Mouse (Mus musculus) myocyte (in vitro differentiated cells): ENCODE results near the gene Tubgcp2. TPM values are rescaled to one million over a fixed set of nuclear protein-coding genes. Genes with fewer than 3 reads are reported as not detected.

Experiments
- H3K27me3 ChIP-seq: one replicate; pipeline ENCODE4 v1.6.1; 2011; ENCODE audit not compliant: control insufficient read depth, insufficient read depth, insufficient read length
- H3K36me3 ChIP-seq: one replicate; pipeline ENCODE4 v1.6.1; 2011; ENCODE audit not compliant: control insufficient read depth, insufficient read depth
- H3K4me2 ChIP-seq: one replicate; pipeline ENCODE4 v1.6.1; 2011; ENCODE audit warnings: low read depth, control low read depth
- H3K4me3 ChIP-seq: one replicate; pipeline ENCODE4 v1.5.1; 2011; ENCODE audit warnings: mild to moderate bottlenecking, control low read depth, moderate library complexity
- H3K79me2 ChIP-seq: one replicate; pipeline ENCODE4 v1.6.1; 2011; ENCODE audit not compliant: control insufficient read depth, insufficient read depth
- H3ac ChIP-seq: one replicate; pipeline ENCODE4 v1.6.1; 2011; ENCODE audit not compliant: control insufficient read depth, insufficient read length
- CEBPB ChIP-seq: IDR thresholded peaks from 2 replicates; pipeline ENCODE4 v1.6.1; 2011; ENCODE audit warnings: mild to moderate bottlenecking, moderate library complexity; ENCODE audit not compliant: poor library complexity, insufficient read depth, severe bottlenecking
- E2F4 ChIP-seq: IDR thresholded peaks from one replicate; pipeline ENCODE4 v1.6.1; 2011; ENCODE audit warnings: mild to moderate bottlenecking, control low read depth, moderate library complexity; ENCODE audit not compliant: insufficient read depth
- MAX ChIP-seq: IDR thresholded peaks from one replicate; pipeline ENCODE4 v1.6.1; 2011; ENCODE audit warnings: low read depth, mild to moderate bottlenecking, control low read depth
- MYOD1 ChIP-seq, 3 experiments: IDR thresholded peaks; one replicate each; pipeline ENCODE4 v1.6.1; 2011; ENCODE audit warnings: control low read depth in 2 of 3, low read depth in 2 of 3, mild to moderate bottlenecking in 2 of 3, moderate library complexity in 1 of 3; ENCODE audit not compliant: insufficient read length in 2 of 3, control insufficient read depth in 1 of 3
- MYOG ChIP-seq, 3 experiments: IDR thresholded peaks; one replicate each; pipeline ENCODE4 v1.6.1; 2011; ENCODE audit warnings: control low read depth in 2 of 3, low read depth in 2 of 3, mild to moderate bottlenecking in 2 of 3; ENCODE audit not compliant: insufficient read length in 2 of 3, control insufficient read depth in 1 of 3, insufficient read depth in 1 of 3
- POLR2A ChIP-seq: IDR thresholded peaks from one replicate; pipeline ENCODE4 v1.6.1; 2011; ENCODE audit warnings: low read depth, mild to moderate bottlenecking, control low read depth, moderate library complexity; ENCODE audit not compliant: insufficient read length
- POLR2AphosphoS2 ChIP-seq: IDR thresholded peaks from one replicate; pipeline ENCODE4 v1.6.1; 2011; ENCODE audit warnings: low read depth, control low read depth; ENCODE audit not compliant: insufficient read length
- REST ChIP-seq: IDR thresholded peaks from one replicate; pipeline ENCODE4 v1.6.1; 2011; ENCODE audit warnings: mild to moderate bottlenecking, control low read depth, moderate library complexity; ENCODE audit not compliant: insufficient read depth, insufficient read length
- SRF ChIP-seq: IDR thresholded peaks from one replicate; pipeline ENCODE4 v1.6.1; 2011; ENCODE audit warnings: low read depth; ENCODE audit not compliant: control insufficient read depth, insufficient read length
- TCF12 ChIP-seq: IDR thresholded peaks from one replicate; pipeline ENCODE4 v1.6.1; 2011; ENCODE audit warnings: mild to moderate bottlenecking, control low read depth; ENCODE audit not compliant: poor library complexity, insufficient read depth, severe bottlenecking
- TCF3 ChIP-seq: IDR thresholded peaks from one replicate; pipeline ENCODE4 v1.6.1; 2011; ENCODE audit warnings: low read depth, control low read depth; ENCODE audit not compliant: insufficient read length
- USF1 ChIP-seq: IDR thresholded peaks from one replicate; pipeline ENCODE4 v1.6.1; 2011; ENCODE audit warnings: low read depth, mild to moderate bottlenecking, control low read depth, moderate library complexity
- polyA plus RNA-seq: library from polyadenylated mRNA; unstranded; fragments of >200 nt; fragmentation: generic; extraction: Trizol; gene quantifications from one replicate; pipeline ENCODE4 v1.2.1, GENCODE M21; 2012; ENCODE audit warnings: missing spikeins

Gene Tubgcp2
- polyA plus RNA-seq, 1 experiment, result 22.1 TPM

DNA sequence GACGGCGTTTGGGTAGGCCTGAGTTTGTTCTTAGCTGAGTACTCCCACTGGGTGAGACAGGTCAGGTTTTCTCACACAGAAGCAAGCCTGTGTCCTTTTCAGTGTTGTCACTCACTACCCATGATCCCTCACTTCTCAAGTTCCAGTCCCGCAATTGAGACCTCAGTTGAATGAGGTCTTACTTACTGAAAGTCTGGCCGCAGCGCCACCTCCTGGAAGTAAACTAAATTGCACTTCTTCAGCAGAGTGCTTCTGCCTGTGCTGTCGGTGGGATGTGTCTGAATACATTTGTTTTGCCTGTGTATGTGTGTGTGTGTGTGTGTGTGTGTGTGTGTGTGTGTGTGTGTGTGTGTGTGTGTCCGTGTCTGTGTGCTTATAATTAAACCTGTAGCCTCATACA is 26.6 kb upstream of the Tubgcp2 start:
- H3K79me2 ChIP-seq, result no peaks in the 10 kb centered on the region
- H3K4me3 ChIP-seq, result no peak overlapping the region
- H3K4me2 ChIP-seq, result no peak overlapping the region
- H3ac ChIP-seq, result no peak overlapping the region
- peaks cover 40% of the 10 kb centered on the region for H3K27me3 ChIP-seq
- H3K36me3 ChIP-seq, result no peaks in the 10 kb centered on the region
- no peak for TF ChIP-seq REST
- no peak for TF ChIP-seq POLR2AphosphoS2
- no peak for TF ChIP-seq E2F4
- TF ChIP-seq TCF12, result no peak
- no peak for TF ChIP-seq SRF
- no peak for TF ChIP-seq MYOG (IDR thresholded peaks at IDR 0.05; ENCODE audit: control insufficient read depth in 1 of 3, insufficient read depth in 1 of 3, insufficient read length in 2 of 3, low read depth in 2 of 3)
- TF ChIP-seq MYOD1 (IDR thresholded peaks at IDR 0.05; ENCODE audit: control insufficient read depth in 1 of 3, insufficient read length in 2 of 3, low read depth in 2 of 3), result no peak
- no peak for TF ChIP-seq USF1
- no peak for TF ChIP-seq CEBPB

DNA sequence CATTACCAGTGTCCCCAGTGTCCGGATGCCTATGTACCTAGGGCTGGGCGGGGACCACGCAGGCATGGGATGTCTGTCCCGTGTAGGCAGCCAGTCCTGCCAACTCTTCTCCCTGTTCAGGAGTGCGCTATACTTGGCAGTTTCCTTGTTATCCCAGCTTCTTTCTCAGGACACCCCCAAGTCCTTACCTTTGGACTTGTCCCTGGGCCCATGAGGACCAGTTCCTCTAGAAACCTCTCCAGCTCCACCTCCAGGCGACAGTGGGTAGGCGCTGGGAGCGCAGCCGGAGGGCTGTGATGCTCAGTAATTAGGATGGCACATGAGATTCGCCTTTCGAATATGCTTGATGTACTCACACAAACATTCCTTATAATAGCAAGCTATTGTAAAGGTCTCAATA is 25.8 kb upstream of the Tubgcp2 start:
- peaks cover 34% of the 10 kb centered on the region for H3K27me3 ChIP-seq

DNA sequence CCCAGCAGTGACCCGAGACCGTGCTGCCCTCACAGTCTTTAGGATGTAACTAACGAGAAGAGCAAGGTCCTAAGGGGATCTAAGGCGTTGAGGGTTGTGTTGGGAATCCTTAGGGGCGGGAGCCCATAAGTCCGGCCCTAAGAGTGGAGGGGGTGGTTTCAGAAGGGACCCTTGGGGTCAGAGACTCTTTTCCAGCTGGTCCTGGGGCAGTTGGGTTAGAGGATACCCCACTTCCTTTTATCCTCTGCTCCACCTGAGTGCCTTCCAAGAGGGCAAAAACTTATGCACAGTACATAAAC is 25.3 kb upstream of the Tubgcp2 start:
- no peak overlapping the region for H3K4me3 ChIP-seq
- H3K4me2 ChIP-seq, result no peak overlapping the region
- no peaks in the 10 kb centered on the region for H3K79me2 ChIP-seq
- no peak overlapping the region for H3ac ChIP-seq
- no peak for TF ChIP-seq MAX
- no peak for TF ChIP-seq REST
- TF ChIP-seq TCF12, result no peak
- no peak for TF ChIP-seq E2F4
- no peak for TF ChIP-seq TCF3
- no peak for TF ChIP-seq CEBPB
- no peak for TF ChIP-seq MYOG (IDR thresholded peaks at IDR 0.05; ENCODE audit: control insufficient read depth in 1 of 3, insufficient read depth in 1 of 3, insufficient read length in 2 of 3, low read depth in 2 of 3)
- TF ChIP-seq POLR2A, result no peak
- TF ChIP-seq POLR2AphosphoS2, result no peak
- TF ChIP-seq USF1, result no peak
- no peak for TF ChIP-seq SRF
- no peak for TF ChIP-seq MYOD1 (IDR thresholded peaks at IDR 0.05; ENCODE audit: control insufficient read depth in 1 of 3, insufficient read length in 2 of 3, low read depth in 2 of 3)
- peaks cover 34% of the 10 kb centered on the region for H3K27me3 ChIP-seq
- no peaks in the 10 kb centered on the region for H3K36me3 ChIP-seq

More for the DNA sequence above, 25.8 kb upstream of the Tubgcp2 start:
- TF ChIP-seq TCF3 (no peak), CEBPB (no peak), TCF12 (no peak)
- Histone ChIP-seq H3K79me2 (no peaks in the 10 kb centered on the region), H3K4me2 (no peak overlapping the region), H3ac (no peak overlapping the region), H3K4me3 (no peak overlapping the region), H3K36me3 (no peaks in the 10 kb centered on the region)

DNA sequence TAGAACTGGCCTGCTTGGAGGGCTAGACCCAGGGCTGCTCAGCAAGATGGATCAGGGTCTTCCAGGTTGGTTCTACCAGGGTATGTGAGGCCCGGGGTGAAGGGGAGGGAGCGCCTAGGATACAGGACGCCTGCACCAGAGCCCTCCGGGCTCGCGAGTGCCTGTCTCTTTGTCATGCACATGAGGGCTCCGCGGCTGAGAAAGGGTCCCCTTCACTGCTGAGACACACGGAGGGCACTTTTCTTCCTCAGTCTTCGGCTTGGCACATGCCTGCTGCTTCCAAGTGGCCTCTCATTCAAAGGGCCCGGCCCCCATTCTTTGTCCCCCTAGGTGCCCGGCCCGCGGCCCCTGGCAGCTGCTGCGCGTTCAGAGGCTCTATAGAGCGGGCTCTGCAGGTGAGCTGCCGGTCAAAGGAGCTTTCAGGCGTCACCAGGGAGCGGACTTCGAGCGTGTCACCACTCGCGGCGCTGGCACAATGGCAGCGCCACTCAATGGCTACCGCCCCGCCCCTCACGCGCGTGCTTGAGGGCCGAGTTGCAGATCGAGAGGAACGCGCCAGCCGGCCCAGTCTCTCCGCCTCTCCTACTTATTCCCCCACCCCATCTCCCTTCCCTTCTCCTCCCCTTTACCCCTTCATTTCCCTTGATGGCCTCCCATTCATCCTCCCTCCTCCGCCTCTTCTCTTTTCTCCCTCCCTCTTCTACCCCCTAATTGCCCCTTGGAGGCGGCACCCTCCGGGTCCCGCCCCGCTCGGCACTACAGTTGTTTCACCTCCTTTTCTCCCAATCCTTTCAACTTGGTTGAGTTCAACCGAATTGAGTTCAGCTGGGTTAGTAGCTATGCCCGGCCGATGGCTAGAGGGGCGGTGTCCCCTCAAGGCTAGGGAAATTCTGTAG is 24.7 kb upstream of the Tubgcp2 start:
- Histone ChIP-seq H3K27me3 (peaks cover 34% of the 10 kb centered on the region), H3K4me3 (no peak overlapping the region), H3K79me2 (no peaks in the 10 kb centered on the region), H3K4me2 (peak overlapping the region; percentile 30), H3K36me3 (no peaks in the 10 kb centered on the region), H3ac (no peak overlapping the region)
- no peak for TF ChIP-seq SRF
- no peak for TF ChIP-seq MAX
- TF ChIP-seq MYOD1 (IDR thresholded peaks at IDR 0.05; ENCODE audit: control insufficient read depth in 1 of 3, insufficient read length in 2 of 3, low read depth in 2 of 3), result no peak
- no peak for TF ChIP-seq TCF12
- no peak for TF ChIP-seq E2F4
- TF ChIP-seq USF1, result no peak

DNA sequence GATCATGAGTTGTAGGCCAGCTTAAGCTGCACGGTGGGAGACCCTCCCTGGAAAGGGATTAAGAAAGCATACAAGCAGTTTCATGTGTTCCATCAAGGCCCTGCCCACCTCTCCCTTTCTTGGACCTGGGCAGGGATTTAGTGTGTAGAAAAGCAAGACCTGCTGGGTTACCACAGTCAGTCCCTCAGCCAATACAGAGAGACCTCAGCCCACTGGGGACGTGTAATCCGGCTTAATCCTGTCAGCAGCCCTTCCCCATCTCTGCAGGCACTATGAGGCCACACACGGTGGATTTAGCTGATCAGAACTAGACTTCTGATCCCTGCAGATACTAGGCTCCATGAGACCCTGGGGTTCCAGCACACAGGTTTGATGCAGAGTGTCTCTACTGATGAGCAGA is 23.1 kb upstream of the Tubgcp2 start:
- TF ChIP-seq MYOG (IDR thresholded peaks at IDR 0.05; ENCODE audit: control insufficient read depth in 1 of 3, insufficient read depth in 1 of 3, insufficient read length in 2 of 3, low read depth in 2 of 3) (no peak), E2F4 (no peak), SRF (no peak), POLR2AphosphoS2 (no peak), TCF12 (no peak), MAX (no peak), MYOD1 (IDR thresholded peaks at IDR 0.05; ENCODE audit: control insufficient read depth in 1 of 3, insufficient read length in 2 of 3, low read depth in 2 of 3) (no peak), CEBPB (no peak), TCF3 (no peak), REST (no peak), POLR2A (no peak), USF1 (no peak)
- H3K4me3 ChIP-seq, result no peak overlapping the region
- H3K27me3 ChIP-seq, result peaks cover 24% of the 10 kb centered on the region
- H3K36me3 ChIP-seq, result no peaks in the 10 kb centered on the region
- no peak overlapping the region for H3K4me2 ChIP-seq
- no peaks in the 10 kb centered on the region for H3K79me2 ChIP-seq
- H3ac ChIP-seq, result no peak overlapping the region
